Mouse (Mus musculus) fat pad, adult 2 months (tissue): Measurements from ENCODE around the gene Jup.
A peak's percentile ranks its signal among the peaks of the same experiment; 100 is the strongest.
"Not testable (repeated sequence)": the region's sequence is repeated elsewhere in the genome, so short reads cannot be mapped to it uniquely, and the experiment has no call there.

Experiments used
- DNase-seq: peaks from one replicate; pipeline ENCODE4 v3.0.0-alpha.2; 2011; ENCODE audit warnings: low read depth, low spot score; ENCODE audit errors: extremely low read depth

Jup gene

DNA sequence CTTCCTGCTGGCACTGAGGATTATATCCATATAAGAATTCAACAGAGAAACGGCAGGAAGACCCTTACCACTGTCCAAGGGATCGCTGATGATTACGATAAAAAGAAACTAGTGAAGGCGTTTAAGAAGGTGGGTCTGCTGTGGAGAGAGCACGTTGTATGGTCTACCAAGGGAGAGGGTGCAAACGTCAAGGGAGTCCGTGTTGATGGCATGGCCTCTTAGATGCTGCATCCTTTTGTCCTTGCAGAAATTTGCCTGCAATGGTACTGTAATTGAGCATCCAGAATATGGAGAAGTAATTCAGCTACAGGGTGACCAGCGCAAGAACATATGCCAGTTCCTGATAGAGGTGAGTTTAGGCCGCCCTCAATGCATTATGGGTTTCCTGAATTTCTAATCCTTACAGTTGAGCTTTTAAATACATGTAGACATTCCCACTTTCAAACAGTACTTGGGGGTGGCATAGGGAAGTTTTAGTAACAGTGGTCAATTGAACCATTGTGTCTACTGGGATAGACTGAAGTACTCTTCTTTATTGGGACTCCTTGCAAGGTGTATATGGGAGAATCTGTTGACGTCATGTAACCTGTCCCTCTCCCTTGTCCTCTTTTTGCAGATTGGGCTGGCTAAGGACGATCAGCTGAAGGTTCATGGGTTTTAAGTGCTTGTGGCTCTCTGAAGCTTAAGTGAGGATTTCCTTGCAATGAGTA, 76.7 kb downstream of the Jup start:
- not testable (repeated sequence) for DNase-seq

DNA sequence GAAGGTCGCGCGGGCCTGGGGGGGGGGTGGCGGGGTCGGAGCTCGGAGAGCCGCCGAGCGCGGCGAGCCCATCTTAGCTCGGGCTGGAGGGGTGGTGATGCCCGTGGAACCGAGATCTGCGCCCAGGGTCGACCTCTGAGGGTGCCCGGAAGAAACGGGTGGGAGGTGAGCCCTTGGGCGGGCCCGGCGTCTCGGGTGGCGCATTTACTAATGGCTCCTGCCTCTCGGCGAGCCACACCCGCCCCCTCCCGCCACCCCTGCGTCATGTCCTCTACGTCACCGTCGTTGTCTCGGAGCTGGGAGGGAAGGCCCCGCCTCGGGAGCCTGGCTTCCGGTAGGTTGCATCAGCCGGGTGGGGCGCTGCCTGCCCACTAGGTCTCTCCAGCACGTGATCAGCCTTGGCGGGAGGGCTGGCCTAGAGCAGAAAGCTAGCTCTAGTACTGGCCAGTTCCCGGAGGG, 77.4 kb downstream of the Jup start:
- peak; percentile 49 for DNase-seq

DNA sequence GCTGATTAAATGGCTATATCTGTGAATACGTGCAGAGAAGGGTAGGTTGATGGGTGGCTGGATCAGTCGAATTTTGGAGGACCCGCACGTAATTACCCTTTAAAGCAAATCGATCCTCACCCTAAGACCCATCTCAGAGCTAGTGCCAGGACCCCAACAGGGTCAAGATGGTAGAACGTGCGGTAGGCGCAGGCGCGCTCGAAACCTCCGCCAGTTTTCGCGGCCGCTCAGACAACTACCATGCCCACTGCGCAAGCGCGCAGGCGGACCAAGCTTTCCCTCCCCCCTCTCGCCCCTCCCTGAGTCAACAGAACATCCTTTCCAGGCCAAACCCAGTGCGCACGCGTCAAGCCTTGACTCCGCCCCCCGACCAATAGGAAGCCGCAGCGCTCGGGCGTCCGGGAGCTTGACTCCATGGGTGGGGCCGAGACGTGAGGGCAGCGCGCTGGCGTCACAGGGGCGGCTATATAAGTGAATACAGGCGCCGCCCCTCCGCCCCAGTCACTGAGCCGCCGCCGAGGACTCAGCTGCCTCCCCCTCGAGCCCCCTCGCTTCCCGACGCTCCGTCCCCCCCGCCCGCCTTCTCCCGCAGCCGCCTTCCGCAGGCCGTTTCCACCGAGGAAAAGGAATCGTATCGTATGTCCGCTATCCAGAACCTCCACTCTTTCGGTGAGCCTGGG, 77.9 kb downstream of the Jup start, which contains the start of gene Eif1:
Gene Eif1, plus strand, starts transcription at position 394 of the 680 bp plus-strand sequence.
- DNase-seq: peak; percentile 80
